Mouse (Mus musculus): ENCODE results near the gene Insl3.
"Not testable (repeated sequence)": the region's sequence is repeated elsewhere in the genome, so short reads cannot be mapped to it uniquely, and the experiment has no call there.

Gene Insl3

DNA sequence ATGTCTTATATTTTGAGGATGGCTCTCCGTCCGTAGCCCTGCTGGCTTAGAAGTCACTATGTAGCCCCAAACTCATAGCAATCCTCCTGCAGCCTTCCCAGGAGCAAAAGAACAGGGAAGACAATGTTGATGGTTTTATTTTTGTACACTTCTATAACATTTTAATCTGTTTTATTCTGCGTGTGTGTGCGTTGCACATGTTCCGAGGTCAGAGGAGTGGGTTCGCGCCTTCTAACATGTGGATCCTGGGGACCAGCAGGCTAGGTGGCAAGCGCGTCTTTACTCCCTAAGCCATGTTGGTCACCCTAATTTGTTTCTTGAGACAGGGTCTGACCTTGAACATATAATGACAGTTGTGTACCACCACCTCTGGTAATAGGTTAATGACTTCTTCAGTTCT lies 12.2 kb upstream of the Insl3 start:
- DNase-seq (ENCODE audit: extremely low spot score), result no peak

DNA sequence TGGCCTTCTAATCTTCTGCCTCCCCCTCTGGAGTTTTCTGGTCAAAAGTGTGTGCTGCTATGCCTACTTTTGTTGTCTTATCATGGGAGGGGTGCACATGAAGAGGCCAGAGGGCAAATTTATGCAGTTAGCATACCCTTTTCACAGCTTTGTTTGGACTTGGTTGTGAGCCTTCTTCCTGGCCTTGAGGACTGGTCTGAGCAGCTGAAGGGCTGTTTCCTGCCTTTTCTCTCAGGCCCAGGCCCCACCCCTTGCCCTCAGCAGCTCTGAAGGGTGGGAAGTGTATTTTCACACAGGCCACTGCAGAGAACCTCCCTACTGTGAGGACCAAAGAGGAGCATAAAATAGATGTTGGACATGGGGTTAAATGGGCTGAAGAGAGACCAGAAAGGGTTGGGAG lies 11.5 kb upstream of the Insl3 start:
- DNase-seq (ENCODE audit: extremely low spot score), result no peak

DNA sequence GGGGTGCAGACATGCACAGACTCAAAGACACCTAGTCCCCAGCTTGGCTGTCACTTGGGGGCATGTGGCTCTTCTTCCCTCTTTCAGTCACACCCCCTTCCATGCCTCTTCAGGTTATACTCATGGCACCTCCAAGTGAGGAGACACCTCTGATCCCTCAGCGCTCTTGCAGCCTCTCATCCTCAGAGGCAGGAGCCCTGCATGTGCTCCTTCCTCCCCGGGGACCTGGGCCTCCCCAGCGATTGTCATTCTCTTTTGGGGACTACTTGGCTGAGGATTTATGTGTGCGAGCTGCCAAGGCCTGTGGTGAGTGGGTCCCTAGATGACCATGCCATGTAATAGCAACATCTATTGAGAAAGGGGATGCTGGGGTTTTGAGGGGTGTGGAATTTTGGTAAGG lies 10.8 kb upstream of the Insl3 start:
- DNase-seq (ENCODE audit: extremely low spot score), result no peak

DNA sequence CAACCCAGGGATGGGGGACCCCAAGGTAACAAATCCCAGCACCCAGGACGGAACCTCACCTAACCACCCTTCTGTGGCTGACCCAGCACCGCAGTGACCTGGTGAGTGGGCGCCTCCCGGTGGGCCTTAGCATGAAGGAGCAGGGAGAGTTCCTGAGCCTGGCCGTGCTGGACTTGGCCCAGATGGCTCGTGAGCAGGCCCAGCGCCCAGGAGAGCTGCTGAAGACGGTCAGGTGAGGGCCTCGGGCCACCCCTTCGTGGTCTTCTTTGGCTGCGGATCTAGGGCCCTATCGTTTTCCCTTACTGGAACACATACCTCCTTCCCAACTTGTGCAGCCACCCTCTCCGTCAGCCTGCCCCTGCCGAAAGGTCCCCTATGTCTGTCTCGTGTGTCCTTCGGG lies 9.9 kb upstream of the Insl3 start:
- no peak for DNase-seq (ENCODE audit: extremely low spot score)

DNA sequence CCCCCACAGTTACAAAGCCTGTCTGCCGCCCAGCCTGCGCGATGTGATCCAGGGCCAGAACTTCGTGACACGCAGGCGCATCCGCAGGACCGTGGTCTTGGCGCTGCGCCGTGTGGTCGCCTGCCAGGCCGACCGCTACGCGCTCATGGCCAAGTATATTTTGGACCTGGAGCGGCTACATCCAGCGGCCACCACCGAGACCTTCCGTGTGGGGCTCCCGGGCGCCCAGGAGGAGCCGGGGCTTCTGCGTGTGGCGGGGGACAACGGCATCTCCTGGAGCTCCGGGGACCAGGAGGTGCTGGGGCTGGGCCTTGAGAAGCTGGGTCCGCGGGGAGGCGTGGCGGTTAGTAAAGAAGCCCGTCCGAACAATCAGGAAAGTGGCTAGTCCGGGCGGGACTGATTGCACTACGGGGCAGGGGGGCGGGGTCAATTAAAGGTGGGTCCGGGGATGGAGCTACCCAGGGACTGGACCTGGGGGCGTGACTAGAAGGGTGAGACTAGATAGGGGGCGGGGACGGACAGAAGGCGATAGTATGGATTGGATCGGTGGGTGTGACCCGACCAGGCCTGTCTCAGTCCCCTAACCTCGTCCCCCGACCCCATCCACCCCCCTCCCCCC lies 9.4 kb upstream of the Insl3 start:
- DNase-seq (ENCODE audit: extremely low spot score), result no peak

DNA sequence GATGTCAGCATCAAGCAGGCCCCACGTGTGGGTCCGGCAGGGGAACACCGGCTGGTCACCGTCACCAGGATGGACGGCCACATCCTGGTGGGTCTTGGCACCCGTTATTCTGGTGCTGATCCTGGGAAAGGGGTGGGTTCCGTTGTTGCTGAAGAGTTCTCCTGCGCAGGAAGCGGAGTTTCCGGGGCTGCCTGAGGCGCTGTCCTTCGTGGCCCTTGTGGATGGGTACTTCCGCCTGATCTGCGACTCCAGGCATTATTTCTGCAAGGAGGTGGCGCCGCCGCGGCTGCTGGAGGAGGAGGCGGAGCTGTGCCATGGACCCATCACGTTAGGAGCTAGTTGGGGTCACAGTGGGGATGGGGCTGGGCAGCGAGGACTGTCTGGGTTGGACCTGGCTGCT lies 8.5 kb upstream of the Insl3 start:
- no peak for DNase-seq (ENCODE audit: extremely low spot score)

DNA sequence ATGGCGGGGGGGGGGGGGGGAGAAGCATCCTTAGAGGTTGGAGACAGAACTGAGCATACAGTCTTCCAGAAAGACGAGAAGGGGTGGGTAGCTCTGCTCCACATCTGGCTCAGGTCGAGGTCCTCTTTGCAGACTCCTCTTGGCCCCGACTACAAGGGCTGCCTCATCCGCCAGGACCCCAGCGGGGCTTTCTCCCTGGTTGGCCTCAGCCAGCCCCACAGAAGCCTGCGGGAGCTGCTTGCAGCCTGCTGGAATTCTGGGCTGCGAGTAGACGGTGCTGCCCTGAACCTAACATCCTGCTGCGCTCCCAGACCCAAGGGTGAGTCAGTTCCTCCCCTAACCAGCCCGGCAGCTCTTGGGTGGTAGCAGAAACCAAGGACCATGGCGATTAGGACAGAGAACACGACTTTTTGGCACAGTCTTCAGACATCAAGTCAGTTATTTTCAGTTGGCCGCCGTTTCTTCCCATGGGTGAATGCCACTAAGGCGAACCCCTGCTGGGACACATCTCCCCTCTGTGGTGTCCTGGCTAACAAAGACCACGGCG lies 7.6 kb upstream of the Insl3 start:
- DNase-seq (ENCODE audit: extremely low spot score), result no peak

DNA sequence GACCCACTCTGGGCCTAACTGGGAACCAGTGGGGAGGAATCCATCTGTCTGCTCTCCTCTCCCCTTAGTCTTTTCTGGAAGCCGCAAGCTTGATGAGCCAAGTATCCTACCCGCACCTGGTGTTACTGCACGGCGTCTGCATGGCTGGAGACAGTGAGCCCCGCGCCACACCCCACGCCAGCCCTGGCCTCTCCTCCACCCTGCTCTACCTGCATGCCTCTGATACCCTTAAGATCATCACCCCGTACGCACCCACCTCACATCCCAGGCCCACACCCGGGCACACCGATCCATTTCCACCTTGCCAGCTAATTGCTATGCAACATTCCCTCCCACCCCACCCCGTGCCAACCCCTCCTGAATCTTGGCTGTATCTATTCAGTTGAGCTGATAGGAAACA lies 6.2 kb upstream of the Insl3 start:
- DNase-seq (ENCODE audit: extremely low spot score), result no peak

DNA sequence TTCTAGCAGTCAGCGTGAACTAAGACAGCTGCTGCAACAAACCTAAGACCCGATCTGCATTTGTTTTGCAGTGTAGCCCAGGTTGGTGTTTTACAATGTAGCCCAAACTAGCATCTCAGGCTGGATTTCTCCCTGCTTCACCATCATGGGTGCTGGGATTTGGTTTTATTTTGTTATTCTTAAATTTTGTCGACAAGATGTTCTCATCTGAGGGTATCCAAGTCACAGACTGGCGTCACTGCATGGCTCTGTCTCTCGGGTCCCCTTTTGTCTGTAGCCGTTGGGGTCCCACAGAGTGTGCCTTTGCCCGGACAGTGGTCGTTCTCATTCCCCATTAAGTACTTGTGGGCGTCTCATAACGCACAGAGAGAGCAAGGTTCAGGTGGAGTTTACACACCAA lies 4.3 kb upstream of the Insl3 start:
- no peak for DNase-seq (ENCODE audit: extremely low spot score)

DNA sequence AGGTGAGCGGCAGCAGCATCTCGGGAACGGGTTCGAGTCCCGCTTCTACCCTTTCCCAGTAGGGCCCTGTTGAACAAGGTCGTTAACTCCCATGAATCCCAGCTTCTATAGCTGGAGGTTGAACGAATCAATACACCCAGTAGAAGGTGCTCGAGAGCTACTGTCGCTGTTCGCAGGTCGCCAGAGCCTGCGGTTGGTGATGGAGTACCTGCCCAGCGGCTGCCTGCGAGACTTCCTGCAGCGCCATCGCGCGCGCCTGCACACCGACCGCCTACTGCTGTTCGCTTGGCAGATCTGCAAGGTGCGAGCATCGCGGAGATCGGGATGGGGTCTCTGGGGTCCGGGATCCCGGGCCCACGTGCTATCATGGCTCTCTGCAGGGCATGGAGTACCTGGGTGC lies 3.4 kb upstream of the Insl3 start:
- no peak for DNase-seq (ENCODE audit: extremely low spot score)

DNA sequence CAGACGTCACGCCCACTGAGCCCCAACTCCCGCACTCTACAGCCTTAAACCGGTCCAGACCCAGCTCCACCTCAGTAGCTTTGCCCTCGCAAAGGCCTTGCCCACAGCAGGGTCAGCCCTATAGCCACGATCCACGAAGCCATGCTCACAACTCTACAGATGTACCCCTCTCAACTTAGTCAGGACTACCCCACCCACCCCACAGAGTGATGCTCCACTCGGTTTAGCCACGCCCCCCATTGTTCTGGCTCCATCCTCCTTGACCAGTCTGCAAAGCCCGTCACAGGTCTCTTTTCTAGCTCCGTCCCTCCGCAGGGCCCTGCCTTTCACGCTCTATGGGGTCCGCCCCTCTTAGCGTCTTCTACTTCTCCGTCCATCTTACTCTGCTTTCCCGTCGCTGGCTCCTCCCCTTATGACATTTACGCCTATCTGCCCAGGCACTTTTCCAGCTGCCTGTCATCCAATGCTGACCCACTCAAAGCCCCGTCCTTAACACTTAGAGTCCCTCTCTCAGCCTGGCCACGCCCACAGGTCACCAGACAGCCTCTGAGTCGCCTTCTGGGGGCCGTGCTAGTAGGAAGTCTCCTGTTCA lies 2.8 kb upstream of the Insl3 start:
- DNase-seq (ENCODE audit: extremely low spot score), result no peak

DNA sequence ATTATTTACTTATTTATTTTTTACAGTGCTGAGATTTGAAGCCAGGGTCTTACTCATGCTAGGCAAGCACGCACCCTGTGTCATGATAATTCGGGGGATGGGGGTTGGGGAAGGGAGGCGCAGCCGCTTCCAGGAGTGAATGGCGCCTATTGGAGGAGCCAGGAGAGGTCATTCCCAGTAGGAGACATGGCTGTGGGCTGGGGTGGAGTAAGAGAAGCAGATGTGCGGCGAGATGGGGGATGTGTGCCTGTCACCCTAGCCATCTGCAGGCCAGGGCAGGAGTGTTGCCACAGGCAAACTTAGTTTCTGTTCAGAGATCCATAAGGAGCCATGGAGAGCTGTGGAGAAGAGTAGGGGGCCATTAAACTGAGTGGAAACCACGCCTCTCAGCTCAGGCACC lies 1.4 kb upstream of the Insl3 start:
- DNase-seq (ENCODE audit: extremely low spot score), result no peak

DNA sequence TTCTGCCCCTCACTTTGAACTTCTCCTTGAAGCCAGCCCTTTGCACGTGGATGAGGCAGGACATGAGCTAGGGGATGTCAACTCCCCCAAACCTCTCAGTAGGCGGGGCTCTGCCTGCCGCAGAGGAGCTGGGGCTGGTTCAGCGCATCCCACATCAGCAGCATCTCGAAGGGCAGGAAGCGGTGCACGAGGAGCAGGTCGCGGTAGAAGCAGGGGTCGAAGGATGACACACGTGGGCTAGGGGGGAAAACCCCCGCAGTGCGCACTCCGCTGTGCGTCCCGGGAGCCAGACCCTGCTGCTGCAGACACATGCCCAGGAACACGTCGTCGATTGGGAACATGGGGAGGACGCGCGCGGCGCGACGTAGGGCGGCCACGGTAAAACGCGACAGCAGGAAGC lies 3.5 kb downstream of the Insl3 start:
- no peak for DNase-seq (ENCODE audit: extremely low spot score)

DNA sequence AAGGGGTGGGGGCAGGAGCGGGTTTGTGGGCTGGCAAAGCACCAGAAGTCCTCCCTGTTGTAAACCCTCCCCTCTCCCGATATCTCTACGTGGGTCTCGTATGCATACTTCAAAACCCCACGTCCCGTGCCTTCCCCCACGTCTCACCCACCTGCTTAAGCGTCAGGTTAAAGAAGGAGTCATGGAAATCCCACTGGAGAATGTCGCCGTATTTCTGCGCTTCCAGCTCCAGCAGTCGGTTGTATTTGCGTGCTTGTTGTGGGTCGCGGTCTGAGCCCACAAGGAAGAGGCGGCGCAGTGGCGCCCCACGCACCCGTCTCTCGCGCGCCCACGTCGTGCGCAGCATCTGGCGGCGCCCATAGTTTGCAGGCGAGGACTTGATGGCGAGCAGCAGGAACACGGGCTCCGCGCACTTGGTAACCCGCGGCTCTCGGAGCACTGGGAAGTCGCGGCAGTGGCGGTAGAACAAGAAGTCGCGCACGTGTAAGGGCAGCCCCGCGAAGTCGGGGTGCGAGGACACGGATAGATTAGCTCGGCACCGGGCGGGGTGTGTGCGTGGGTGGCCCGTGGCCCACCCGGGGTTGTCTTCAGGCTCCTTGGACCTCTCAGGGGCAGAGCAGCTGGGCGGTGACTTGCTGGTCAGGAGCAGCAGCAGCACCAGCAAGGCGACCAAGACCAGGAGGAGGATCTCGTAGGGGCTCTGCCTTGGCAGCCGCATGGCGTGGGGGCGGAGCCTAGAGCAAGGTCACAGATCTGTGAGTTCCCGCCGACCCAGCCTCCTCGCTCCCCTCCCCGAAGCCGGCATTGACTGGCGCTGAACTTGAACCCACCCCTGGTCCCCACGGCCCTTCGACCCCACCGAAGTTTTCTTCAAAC lies 4.4 kb downstream of the Insl3 start:
- no peak for DNase-seq (ENCODE audit: extremely low spot score)

DNA sequence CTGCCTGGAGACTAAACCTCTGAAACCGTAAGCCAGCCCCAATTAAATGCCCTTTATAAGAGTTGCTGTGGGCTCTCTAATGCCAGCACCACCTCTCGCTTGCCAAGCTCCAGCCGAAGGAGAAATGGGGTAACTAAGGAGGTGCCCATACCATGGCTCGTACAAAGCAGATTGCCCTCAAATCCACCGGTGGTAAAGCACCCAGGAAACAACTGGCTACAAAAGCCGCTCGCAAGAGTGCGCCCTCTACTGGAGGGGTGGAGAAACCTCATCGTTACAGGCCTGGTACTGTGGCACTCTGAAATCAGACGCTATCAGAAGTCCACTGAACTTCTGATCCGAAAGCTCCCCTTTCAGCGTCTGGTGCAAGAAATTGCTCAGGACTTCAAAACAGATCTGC lies 6.4 kb downstream of the Insl3 start:
- DNase-seq (ENCODE audit: extremely low spot score), result not testable (repeated sequence)

DNA sequence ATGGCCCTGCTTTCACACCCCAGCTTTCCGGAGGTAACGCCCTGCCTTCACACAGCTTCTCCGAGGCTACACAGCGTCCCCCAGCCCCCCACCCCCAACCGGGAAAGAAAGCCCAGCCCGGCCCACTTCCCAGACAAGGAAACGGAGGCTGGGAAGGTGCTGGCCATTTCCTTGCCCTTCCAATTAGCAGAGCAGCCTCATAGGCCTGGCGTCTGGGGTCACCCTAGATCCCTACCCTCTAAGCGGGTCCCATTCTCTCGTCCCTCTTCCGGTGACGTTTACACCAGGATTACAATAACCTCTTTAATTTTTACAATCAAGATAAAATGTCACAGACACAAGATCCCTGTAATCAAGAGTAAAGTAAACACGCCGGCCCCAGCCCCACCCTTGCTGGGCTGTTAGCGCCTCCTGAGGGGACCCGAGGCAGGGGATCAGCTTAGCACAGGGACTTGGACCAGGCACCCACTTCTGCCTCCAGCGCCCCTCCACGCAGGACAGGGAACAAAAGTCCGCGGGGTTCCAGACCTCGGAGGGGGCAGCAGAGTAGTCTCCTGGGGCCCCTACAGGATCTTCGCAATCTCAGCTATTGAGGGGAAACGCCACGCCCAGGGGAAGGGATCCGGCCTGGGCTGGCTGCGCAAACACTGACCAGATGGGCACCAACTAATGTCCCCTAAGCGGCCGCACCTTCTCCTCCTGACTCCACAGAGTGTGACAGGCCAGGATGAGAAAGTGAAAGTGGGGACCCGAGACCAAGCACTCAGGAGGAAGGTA lies 11.7 kb downstream of the Insl3 start:
- DNase-seq (ENCODE audit: extremely low spot score), result no peak

DNA sequence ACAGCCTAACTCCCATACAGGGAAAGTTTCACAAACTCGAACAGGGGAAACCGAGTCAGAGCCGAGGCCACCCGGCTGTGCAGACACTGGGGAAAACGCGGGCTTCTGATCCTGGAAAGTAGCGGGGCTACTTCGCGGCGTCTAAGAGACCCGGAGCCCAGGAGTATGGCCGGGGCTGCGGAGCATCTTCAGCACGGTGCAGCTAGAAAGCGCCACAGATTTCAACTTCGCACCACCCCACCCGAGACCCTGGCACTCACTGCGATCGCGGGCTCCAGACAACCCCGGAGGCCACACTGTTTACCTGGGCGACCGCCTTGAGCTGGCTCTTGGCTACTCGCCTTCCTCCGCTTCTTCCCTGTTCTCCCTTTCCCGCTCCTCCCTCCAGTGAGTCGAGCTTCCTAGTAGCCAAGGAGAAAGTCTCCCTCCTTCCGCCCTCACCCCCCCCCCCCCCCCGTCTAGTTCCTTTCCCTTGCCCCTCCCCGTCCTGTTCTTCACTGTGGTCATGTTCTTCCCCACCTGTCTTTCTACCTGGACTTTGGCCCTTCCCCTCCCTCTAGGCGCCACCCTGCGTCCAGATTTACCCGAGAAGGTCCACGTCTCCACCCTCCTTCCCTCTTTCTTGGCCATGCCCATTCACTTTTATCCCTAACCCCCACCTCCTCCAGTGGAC lies 12.5 kb downstream of the Insl3 start, which contains the start of gene B3gnt3:
TSS of gene B3gnt3 (minus strand) at position 376 of the 673 bp plus-strand sequence.
- DNase-seq (ENCODE audit: extremely low spot score), result no peak

DNA sequence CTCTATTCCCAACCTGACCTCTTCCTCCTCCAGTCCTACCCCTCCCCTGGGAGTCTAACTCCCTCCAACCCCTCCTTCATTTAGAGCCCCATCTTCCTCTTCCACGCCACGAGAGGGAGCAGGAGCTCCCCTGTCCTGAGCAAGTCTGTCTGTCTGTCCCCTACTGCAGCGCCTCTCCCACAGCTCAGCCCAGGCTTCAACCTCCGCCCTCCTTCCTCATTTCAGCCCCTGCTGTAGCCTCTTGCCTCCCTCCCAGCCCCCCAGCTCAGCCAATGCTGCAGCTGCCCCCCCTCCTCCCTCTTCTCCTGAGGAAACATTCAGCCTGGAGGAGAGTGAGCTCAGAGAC lies 13.0 kb downstream of the Insl3 start:
- DNase-seq (ENCODE audit: extremely low spot score), result no peak

DNA sequence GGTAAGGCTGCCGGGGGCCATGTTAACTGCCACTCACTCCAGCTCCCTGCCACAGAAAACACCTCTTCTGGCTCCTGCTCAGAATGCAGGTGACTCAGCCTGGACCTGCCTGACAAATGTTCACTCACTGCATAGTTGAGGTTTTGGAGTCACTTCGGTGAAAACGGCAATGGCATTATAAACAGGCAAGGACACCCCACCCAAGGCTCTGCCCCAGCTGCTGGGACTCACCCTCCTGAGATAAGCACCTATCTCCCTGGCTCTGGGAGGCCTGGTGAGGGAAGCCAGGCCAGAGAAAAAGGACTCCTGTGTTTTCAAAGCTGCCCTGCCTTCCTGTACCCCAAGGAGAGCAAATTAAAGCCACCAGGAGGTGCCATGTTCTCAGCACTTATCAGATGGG lies 13.9 kb downstream of the Insl3 start:
- DNase-seq (ENCODE audit: extremely low spot score), result no peak

DNA sequence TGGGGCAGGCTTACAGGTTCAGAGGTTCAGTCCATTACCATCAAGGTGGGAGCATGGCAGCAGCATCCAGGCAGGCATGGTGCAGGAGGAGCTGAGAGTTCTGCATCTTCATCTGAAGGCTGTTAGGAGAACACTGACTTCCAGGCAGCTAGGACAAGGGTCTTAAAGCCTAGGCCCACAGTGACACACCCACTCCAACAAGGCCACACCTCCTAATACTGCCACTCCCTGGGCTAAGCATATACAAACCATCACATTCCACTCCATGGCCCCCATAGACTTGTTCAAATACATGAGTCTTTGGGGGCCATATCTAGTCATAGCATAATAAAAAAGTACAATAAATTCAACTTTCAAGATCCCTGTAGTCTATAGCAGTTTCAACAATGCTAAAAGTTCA lies 14.4 kb downstream of the Insl3 start:
- DNase-seq (ENCODE audit: extremely low spot score), result not testable (repeated sequence)

DNA sequence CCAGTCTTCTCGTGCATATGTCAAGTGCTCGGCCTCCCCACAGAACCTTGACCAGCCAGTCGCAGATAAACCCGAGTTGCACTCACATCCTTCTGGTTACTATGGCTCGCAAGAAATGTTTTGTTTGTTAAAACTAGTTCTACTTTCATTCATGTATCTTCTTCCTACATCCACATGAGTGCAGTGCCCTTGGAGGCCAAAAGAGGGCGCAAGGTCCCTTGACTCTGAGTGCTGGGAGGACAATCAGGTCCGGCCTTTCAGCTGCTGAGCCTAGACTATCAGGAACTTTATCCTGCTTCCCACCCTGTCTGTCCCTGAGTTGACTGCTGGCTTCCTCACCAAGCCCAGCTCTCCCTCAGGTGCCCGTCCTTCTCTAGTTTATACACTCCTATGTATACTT lies 18.9 kb downstream of the Insl3 start:
- no peak for DNase-seq (ENCODE audit: extremely low spot score)
